Mouse (Mus musculus): ENCODE measurements around the gene Hip1r.

DNA sequence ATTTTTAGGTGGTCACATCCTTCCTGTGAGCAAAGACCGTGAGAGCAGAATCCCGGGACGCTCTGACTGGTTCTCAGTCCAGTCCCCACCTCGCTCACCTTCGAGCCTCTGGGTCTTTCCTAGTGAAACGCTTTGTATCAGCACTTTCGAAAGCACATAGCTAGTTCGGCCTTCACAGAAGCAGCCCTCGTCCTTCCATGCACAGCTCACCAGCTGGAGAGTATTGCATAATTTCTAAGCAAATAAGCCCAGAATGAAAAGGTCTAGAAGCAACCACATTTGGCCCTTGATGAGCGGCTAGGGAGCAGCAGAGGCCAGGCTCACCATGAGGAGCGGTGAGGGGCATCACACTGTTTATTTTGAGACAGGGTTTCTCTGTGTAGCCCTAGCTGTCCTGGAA is 47.7 kb downstream of the Hip1r start:
- TF ChIP-seq CTCF (IDR thresholded peaks at IDR 0.05; ENCODE audit: insufficient read depth, low read depth, low read length) (no peak), POLR2A (IDR thresholded peaks at IDR 0.05; ENCODE audit: insufficient read depth, low read depth, low read length) (no peak)
